Mouse (Mus musculus) MEL (cell line): ENCODE results near the gene 1700016C15Rik. TPM values are rescaled to one million over a fixed set of nuclear protein-coding genes. Genes with fewer than 3 reads are reported as not detected.

Experiments used
- DNase-seq: peaks from one replicate; pipeline ENCODE4 v3.0.0; 2011; ENCODE audit warnings: low read depth, low spot score
- H3K27ac ChIP-seq: 2 replicates; pipeline ENCODE4 v1.5.1; 2012; ENCODE audit warnings: low read depth, mild to moderate bottlenecking, control low read depth, low read length, moderate library complexity; ENCODE audit not compliant: control insufficient read depth
- H3K27me3 ChIP-seq, 2 experiments: fragments of 150-350 bp in 1 of 2; sonication (generic) in 1 of 2; 2 replicates each; pipeline ENCODE4 v1.6.1; 2012; ENCODE audit warnings: low read length in 2 of 2, mild to moderate bottlenecking in 2 of 2, improper control_type of control experiment in 1 of 2, moderate library complexity in 1 of 2; ENCODE audit not compliant: insufficient read depth in 2 of 2, control insufficient read depth in 1 of 2
- H3K36me3 ChIP-seq, 2 experiments: 2 replicates each; pipeline ENCODE4 v1.6.1; 2012 to 2014; ENCODE audit warnings: low read length in 2 of 2, improper control_type of control experiment in 1 of 2, inconsistent platforms in 1 of 2, mild to moderate bottlenecking in 1 of 2; ENCODE audit not compliant: insufficient read depth in 2 of 2, control insufficient read depth in 1 of 2
- H3K4me1 ChIP-seq, 2 experiments: fragments of 150-350 bp in 1 of 2; sonication (generic) in 1 of 2; 2 replicates each; pipeline ENCODE4 v1.6.1; 2012; ENCODE audit warnings: low read length in 2 of 2, improper control_type of control experiment in 1 of 2, mild to moderate bottlenecking in 1 of 2; ENCODE audit not compliant: insufficient read depth in 2 of 2, control insufficient read depth in 1 of 2
- H3K4me3 ChIP-seq, 2 experiments: fragments of 150-350 bp in 1 of 2; sonication (generic) in 1 of 2; 2 replicates each; pipeline ENCODE4 v1.5.1; 2012; ENCODE audit warnings: low read depth in 2 of 2, low read length in 2 of 2, mild to moderate bottlenecking in 2 of 2, moderate library complexity in 2 of 2, control low read depth in 1 of 2, improper control_type of control experiment in 1 of 2; ENCODE audit not compliant: control insufficient read depth in 1 of 2, insufficient read depth in 1 of 2
- H3K79me2 ChIP-seq: 2 replicates; pipeline ENCODE4 v1.6.1; 2012; ENCODE audit warnings: mild to moderate bottlenecking, low read length, moderate library complexity; ENCODE audit not compliant: control insufficient read depth, poor library complexity, insufficient read depth
- H3K9ac ChIP-seq: 2 replicates; pipeline ENCODE4 v1.6.1; 2012; ENCODE audit warnings: low read depth, mild to moderate bottlenecking, control low read depth, low read length, moderate library complexity; ENCODE audit not compliant: control insufficient read depth, poor library complexity, severe bottlenecking
- H3K9me3 ChIP-seq: fragments of 150-350 bp; sonication (generic); replicated peaks from 2 replicates; pipeline ENCODE4 v1.6.1; 2012; ENCODE audit warnings: mild to moderate bottlenecking, low read length, improper control_type of control experiment, moderate library complexity; ENCODE audit not compliant: insufficient read depth
- BHLHE40 ChIP-seq: IDR thresholded peaks from 2 replicates; pipeline ENCODE4 v1.6.1; 2012; ENCODE audit warnings: low read depth, mild to moderate bottlenecking, inconsistent platforms, low read length, improper control_type of control experiment, borderline replicate concordance
- CHD2 ChIP-seq: IDR thresholded peaks from 2 replicates; pipeline ENCODE4 v1.6.1; 2011; ENCODE audit warnings: low read length, improper control_type of control experiment
- CTCF ChIP-seq, 3 experiments: IDR thresholded peaks in 2 of 3; conservative IDR thresholded peaks in 1 of 3; 2 replicates each; pipeline ENCODE4 v1.5.1; 2011 to 2012; ENCODE audit warnings: low read length in 3 of 3, low read depth in 2 of 3, mild to moderate bottlenecking in 2 of 3, improper control_type of control experiment in 1 of 3, inconsistent platforms in 1 of 3, mixed read lengths in 1 of 3, moderate library complexity in 1 of 3; ENCODE audit not compliant: control insufficient read depth in 1 of 3, insufficient read depth in 1 of 3, poor library complexity in 1 of 3, severe bottlenecking in 1 of 3
- E2F4 ChIP-seq: IDR thresholded peaks from 2 replicates; pipeline ENCODE4 v1.6.1; 2011; ENCODE audit warnings: low read depth, low read length, improper control_type of control experiment, borderline replicate concordance
- ELF1 ChIP-seq: IDR thresholded peaks from 2 replicates; pipeline ENCODE4 v1.6.1; 2014; ENCODE audit warnings: low read depth, mild to moderate bottlenecking, inconsistent platforms, low read length, improper control_type of control experiment, moderate library complexity
- ETS1 ChIP-seq: IDR thresholded peaks from 2 replicates; pipeline ENCODE4 v1.6.1; 2012; ENCODE audit warnings: low read depth, mild to moderate bottlenecking, inconsistent platforms, low read length, improper control_type of control experiment, moderate library complexity
- GABPA ChIP-seq: IDR thresholded peaks from 2 replicates; pipeline ENCODE4 v1.6.1; 2012; ENCODE audit warnings: low read depth, mild to moderate bottlenecking, inconsistent platforms, low read length, improper control_type of control experiment, moderate library complexity
- GATA1 ChIP-seq: IDR thresholded peaks from 2 replicates; pipeline ENCODE4 v1.6.1; 2011; ENCODE audit warnings: low read depth, low read length, improper control_type of control experiment
- HCFC1 ChIP-seq: IDR thresholded peaks from 2 replicates; pipeline ENCODE4 v1.6.1; 2012; ENCODE audit warnings: low read depth, mild to moderate bottlenecking, inconsistent platforms, low read length, improper control_type of control experiment, moderate library complexity
- JUND ChIP-seq: IDR thresholded peaks from 2 replicates; pipeline ENCODE4 v1.6.1; 2011; ENCODE audit warnings: low read depth, mild to moderate bottlenecking, improper control_type of control experiment, low read length
- KAT2A ChIP-seq: conservative IDR thresholded peaks from 2 replicates; pipeline ENCODE4 v1.6.1; 2012; ENCODE audit warnings: low read depth, low read length, improper control_type of control experiment, inconsistent platforms
- MAX ChIP-seq: IDR thresholded peaks from 2 replicates; pipeline ENCODE4 v1.6.1; 2011; ENCODE audit warnings: low read length, improper control_type of control experiment
- MAZ ChIP-seq: IDR thresholded peaks from 2 replicates; pipeline ENCODE4 v1.6.1; 2012; ENCODE audit warnings: low read depth, mild to moderate bottlenecking, inconsistent platforms, low read length, improper control_type of control experiment
- MEF2A ChIP-seq: IDR thresholded peaks from 2 replicates; pipeline ENCODE4 v1.6.1; 2014; ENCODE audit warnings: low read depth, mild to moderate bottlenecking, inconsistent platforms, low read length, improper control_type of control experiment; ENCODE audit not compliant: poor library complexity, insufficient replicate concordance, severe bottlenecking; ENCODE audit errors: extremely low read depth
- MXI1 ChIP-seq: IDR thresholded peaks from 2 replicates; pipeline ENCODE4 v1.6.1; 2011; ENCODE audit warnings: mild to moderate bottlenecking, low read depth, low read length, improper control_type of control experiment
- MYB ChIP-seq: IDR thresholded peaks from 2 replicates; pipeline ENCODE4 v1.6.1; 2011; ENCODE audit warnings: mild to moderate bottlenecking, low read depth, low read length, improper control_type of control experiment
- MYC ChIP-seq: IDR thresholded peaks from 2 replicates; pipeline ENCODE4 v1.6.1; 2011; ENCODE audit warnings: low read depth, mild to moderate bottlenecking, low read length, improper control_type of control experiment, moderate library complexity
- NELFE ChIP-seq: IDR thresholded peaks from 2 replicates; pipeline ENCODE4 v1.6.1; 2011; ENCODE audit warnings: low read depth, low read length, improper control_type of control experiment
- NRF1 ChIP-seq: IDR thresholded peaks from 2 replicates; pipeline ENCODE4 v1.6.1; 2014; ENCODE audit warnings: low read depth, mild to moderate bottlenecking, inconsistent platforms, low read length, improper control_type of control experiment, moderate library complexity; ENCODE audit not compliant: poor library complexity, insufficient read depth, severe bottlenecking
- POLR2A ChIP-seq, 2 experiments: IDR thresholded peaks; 2 replicates each; pipeline ENCODE4 v1.6.1; 2011 to 2012; ENCODE audit warnings: low read length in 2 of 2, mild to moderate bottlenecking in 2 of 2, control low read depth in 1 of 2, improper control_type of control experiment in 1 of 2, low read depth in 1 of 2, moderate library complexity in 1 of 2; ENCODE audit not compliant: control insufficient read depth in 1 of 2, insufficient read depth in 1 of 2, poor library complexity in 1 of 2
- POLR2AphosphoS2 ChIP-seq: IDR thresholded peaks from 2 replicates; pipeline ENCODE4 v1.6.1; 2011; ENCODE audit warnings: low read length, improper control_type of control experiment
- POLR2AphosphoS5 ChIP-seq: IDR thresholded peaks from 2 replicates; pipeline ENCODE4 v1.6.1; 2012; ENCODE audit warnings: low read depth, borderline replicate concordance, mild to moderate bottlenecking, inconsistent platforms, low read length, moderate library complexity, mixed read lengths
- RCOR1 ChIP-seq: IDR thresholded peaks from 2 replicates; pipeline ENCODE4 v1.6.1; 2012; ENCODE audit warnings: low read depth, mild to moderate bottlenecking, inconsistent platforms, low read length, improper control_type of control experiment
- SMC3 ChIP-seq: IDR thresholded peaks from 2 replicates; pipeline ENCODE4 v1.6.1; 2011; ENCODE audit warnings: low read depth, low read length, improper control_type of control experiment
- TCF12 ChIP-seq: IDR thresholded peaks from 2 replicates; pipeline ENCODE4 v1.6.1; 2014; ENCODE audit warnings: low read depth, mild to moderate bottlenecking, inconsistent platforms, low read length, improper control_type of control experiment, moderate library complexity
- USF1 ChIP-seq: IDR thresholded peaks from 2 replicates; pipeline ENCODE4 v1.6.1; 2014; ENCODE audit warnings: low read depth, mild to moderate bottlenecking, inconsistent platforms, low read length, improper control_type of control experiment, moderate library complexity
- USF2 ChIP-seq, 2 experiments: IDR thresholded peaks; 2 replicates each; pipeline ENCODE4 v1.6.1; 2011 to 2012; ENCODE audit warnings: improper control_type of control experiment in 2 of 2, low read length in 2 of 2, borderline replicate concordance in 1 of 2, inconsistent platforms in 1 of 2, low read depth in 1 of 2, mild to moderate bottlenecking in 1 of 2; ENCODE audit not compliant: insufficient read depth in 1 of 2
- ZKSCAN1 ChIP-seq: IDR thresholded peaks from 2 replicates; pipeline ENCODE4 v1.6.1; 2012; ENCODE audit warnings: low read depth, mild to moderate bottlenecking, inconsistent platforms, low read length, improper control_type of control experiment, moderate library complexity
- ZMIZ1 ChIP-seq: IDR thresholded peaks from 2 replicates; pipeline ENCODE4 v1.6.1; 2012; ENCODE audit warnings: low read depth, mild to moderate bottlenecking, inconsistent platforms, low read length, improper control_type of control experiment, moderate library complexity
- ZNF384 ChIP-seq: IDR thresholded peaks from 2 replicates; pipeline ENCODE4 v1.6.1; 2012; ENCODE audit warnings: low read depth, mild to moderate bottlenecking, inconsistent platforms, low read length, improper control_type of control experiment
- polyA plus RNA-seq, 2 experiments: library from polyadenylated mRNA; stranded (reverse) in 1 of 2; unstranded in 1 of 2; fragments of >175 nt in 1 of 2; fragments of >200 nt in 1 of 2; gene quantifications; 2 replicates each; pipeline versions ENCODE4 v1.2.1 to v1.2.4; 2012; ENCODE audit warnings: low replicate concordance in 2 of 2, low read depth in 1 of 2; ENCODE audit not compliant: insufficient read length in 2 of 2, insufficient read depth in 1 of 2, missing spikeins in 1 of 2
- total RNA-seq: library from RNA; depleted of rRNA; stranded (reverse); fragments of 300-350 nt; gene quantifications from 2 replicates; pipeline ENCODE4 v1.2.3, GENCODE M21; 2012

1700016C15Rik gene
- total and polyA plus RNA-seq, 3 experiments = not detected

DNA sequence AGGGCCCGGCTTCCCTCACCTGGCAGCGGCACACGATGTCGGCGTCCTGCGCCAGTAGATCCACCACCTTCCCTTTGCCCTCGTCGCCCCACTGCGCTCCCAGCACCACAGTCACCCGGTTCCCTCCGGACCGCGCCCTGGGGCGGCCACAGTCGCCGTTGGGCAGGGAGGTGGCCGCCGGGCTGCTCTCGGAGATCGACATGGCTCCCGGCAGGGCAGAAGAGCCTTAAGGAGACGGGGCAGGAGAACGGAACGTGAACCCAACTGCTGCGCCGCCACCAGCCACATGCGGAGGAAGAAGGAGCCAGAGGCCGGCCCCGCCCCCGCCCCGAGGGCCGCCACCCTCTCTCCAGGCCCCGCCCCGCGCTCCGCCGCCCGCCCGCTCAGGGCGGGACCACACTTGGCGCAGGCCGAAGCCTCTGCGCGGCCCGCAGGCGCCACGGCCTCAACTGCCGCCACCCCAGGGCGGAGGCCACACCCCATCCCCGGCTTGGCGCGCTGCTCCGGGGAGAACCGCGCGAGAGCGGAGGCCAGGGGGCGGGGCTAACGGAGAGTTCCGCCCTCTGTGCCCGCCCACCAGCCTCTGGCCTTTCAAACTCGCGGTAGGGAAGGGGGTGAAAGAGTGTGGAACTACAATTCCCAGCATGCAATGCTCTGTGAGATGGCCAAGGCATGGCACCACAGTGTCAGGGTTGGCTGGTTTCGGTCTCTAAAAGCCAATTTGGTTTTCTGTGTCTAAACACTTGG, 66.8 kb downstream of the 1700016C15Rik start, which contains the start of gene Adss (continued):
- TF ChIP-seq USF2 (IDR thresholded peaks at IDR 0.05; ENCODE audit: borderline replicate concordance in 1 of 2, insufficient read depth in 1 of 2, low read depth in 1 of 2, low read length in 2 of 2) = no peak
- peak; percentile 82 to 88 for TF ChIP-seq POLR2A (IDR thresholded peaks at IDR 0.05; ENCODE audit: control insufficient read depth in 1 of 2, insufficient read depth in 1 of 2, low read depth in 1 of 2, low read length in 2 of 2, poor library complexity in 1 of 2)
- TF ChIP-seq MXI1 = peak; percentile 93
- TF ChIP-seq ZNF384 = no peak
- 0 out of 2 replicates have a peak, but pooled peaks have one; percentile 6 for TF ChIP-seq GATA1
- no peak for TF ChIP-seq RCOR1
- no peak for TF ChIP-seq GABPA
- TF ChIP-seq NELFE = peak; percentile 93
- TF ChIP-seq NRF1 = peak; percentile 68
- TF ChIP-seq POLR2AphosphoS5 = no peak
- no peak for TF ChIP-seq SMC3
- TF ChIP-seq MYB = no peak
- peak; percentile 82 for TF ChIP-seq ZMIZ1
- TF ChIP-seq CHD2 = peak; percentile 86
- TF ChIP-seq, all 39 proteins: peak for 20

GRCm38 (mm10) chr1:177797151-177797755, 67.6 kb downstream of the 1700016C15Rik start:
- Histone ChIP-seq H3K36me3 (peaks cover 0 to 25% of the 10 kb centered on the region in 2 experiments; a peak in 3 of 4 replicates), H3K27ac (peak overlapping the region; percentile 21), H3K4me3 (peak overlapping the region; percentile 22 to 73), H3K9ac (peak overlapping the region; percentile 56), H3K9me3 (no peaks in the 10 kb centered on the region), H3K79me2 (peaks cover 34% of the 10 kb centered on the region), H3K27me3 (no peaks in the 10 kb centered on the region), H3K4me1 (peaks cover 8% of the 10 kb centered on the region in 2 experiments)
- DNase-seq = peak; percentile 63
- no peak for TF ChIP-seq CHD2
- no peak for TF ChIP-seq MEF2A
- 0 out of 2 replicates have a peak, but pooled peaks have one; percentile 9 for TF ChIP-seq TCF12
- no peak for TF ChIP-seq NRF1
- no peak for TF ChIP-seq POLR2AphosphoS2
- TF ChIP-seq GABPA = no peak
- TF ChIP-seq BHLHE40 = no peak
- no peak for TF ChIP-seq ELF1
- no peak for TF ChIP-seq MAZ
- TF ChIP-seq POLR2A (IDR thresholded peaks at IDR 0.05; ENCODE audit: control insufficient read depth in 1 of 2, insufficient read depth in 1 of 2, low read depth in 1 of 2, low read length in 2 of 2, poor library complexity in 1 of 2) = no peak
- no peak for TF ChIP-seq POLR2AphosphoS5
- no peak for TF ChIP-seq NELFE
- TF ChIP-seq JUND = no peak
- TF ChIP-seq MAX = no peak; the same call in 1 of the 2 replicates
- TF ChIP-seq USF1 = no peak
- TF ChIP-seq ZMIZ1 = no peak
- no peak for TF ChIP-seq KAT2A
- TF ChIP-seq ZKSCAN1 = no peak
- TF ChIP-seq CTCF (IDR thresholded peaks at IDR 0.05 in 2 of 3, conservative IDR thresholded peaks at IDR 0.05 in 1 of 3; ENCODE audit: control insufficient read depth in 1 of 3, insufficient read depth in 1 of 3, low read depth in 2 of 3, low read length in 3 of 3, poor library complexity in 1 of 3, severe bottlenecking in 1 of 3) = peak; percentile 33 to 48 (median 48)
- no peak for TF ChIP-seq HCFC1
- peak; percentile 18; the same call in 1 of the 2 replicates for TF ChIP-seq SMC3
- TF ChIP-seq ETS1 = no peak
- TF ChIP-seq E2F4 = no peak
- TF ChIP-seq MYC = no peak
- peak; percentile 18; the same call in 1 of the 2 replicates for TF ChIP-seq GATA1
